Mouse (Mus musculus) G1E (cell line): ENCODE results near the gene Pde1c.

Experiments used
- CTCF ChIP-seq: IDR thresholded peaks from 2 replicates; pipeline ENCODE4 v1.5.1; 2012; ENCODE audit warnings: low read depth, low read length, inconsistent platforms, mixed read lengths
- GATA1 ChIP-seq: IDR thresholded peaks from 2 replicates; pipeline ENCODE4 v1.6.1; 2012; ENCODE audit warnings: borderline replicate concordance, low read length, inconsistent platforms, mixed read lengths
- GATA2 ChIP-seq: IDR thresholded peaks from 2 replicates; pipeline ENCODE4 v1.6.1; 2012; ENCODE audit warnings: low read depth, low read length, inconsistent platforms, borderline replicate concordance
- POLR2AphosphoS5 ChIP-seq: IDR thresholded peaks from 2 replicates; pipeline ENCODE4 v1.6.1; 2012; ENCODE audit warnings: low read depth, low read length, inconsistent platforms; ENCODE audit not compliant: insufficient replicate concordance
- TAL1 ChIP-seq: conservative IDR thresholded peaks from 2 replicates; pipeline ENCODE4 v1.6.1; 2012; ENCODE audit warnings: low read depth, low read length, inconsistent platforms, mixed read lengths

GRCm38 (mm10) chr6:56376359-56376758 lies 192.5 kb downstream of the Pde1c start:
- TF ChIP-seq CTCF (no peak), GATA1 (no peak), GATA2 (no peak), TAL1 (no peak), POLR2AphosphoS5 (no peak)
